Mouse (Mus musculus): ENCODE measurements around the gene Tfec.

DNA sequence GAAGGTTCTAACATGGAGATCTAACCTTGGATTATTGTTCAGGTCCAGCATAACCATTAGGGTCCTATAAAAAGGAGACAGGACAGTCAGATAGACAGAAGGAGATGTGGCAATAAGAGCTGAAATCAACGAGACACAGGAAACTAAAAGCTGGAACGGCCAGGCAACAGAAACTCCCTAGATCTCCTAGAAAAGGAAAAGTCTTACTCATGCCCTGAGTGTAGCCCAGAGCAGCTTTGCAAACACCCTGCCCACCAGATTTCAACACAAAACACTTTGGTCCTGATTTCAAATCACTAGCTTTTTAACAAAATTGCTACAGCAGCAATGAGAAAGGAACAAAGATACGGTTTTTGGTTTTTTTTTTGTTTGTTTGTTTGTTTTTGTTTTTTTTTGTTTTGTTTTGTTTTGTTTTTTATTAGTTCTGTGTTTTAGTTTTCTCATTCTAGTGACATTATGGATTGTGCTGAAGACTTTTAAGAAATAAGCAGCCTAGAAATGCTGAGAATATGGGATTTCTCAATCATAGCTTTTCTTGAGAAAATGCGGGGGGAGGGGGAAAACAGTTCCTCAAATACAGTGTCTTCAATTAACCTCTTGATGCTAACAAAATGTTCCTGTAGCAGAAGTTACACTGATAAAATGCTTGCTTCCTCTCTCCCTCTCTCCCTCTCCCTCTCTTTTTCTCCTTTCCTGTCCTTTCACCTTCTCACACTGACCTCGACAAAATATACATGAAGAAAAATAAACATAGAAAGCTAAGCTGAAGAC, 14.5 kb downstream of the Tfec start:
- TF ChIP-seq CTCF (IDR thresholded peaks at IDR 0.05; ENCODE audit: control insufficient read depth, insufficient read depth, insufficient replicate concordance, low read depth, low read length), result no peak
- TF ChIP-seq POLR2A (IDR thresholded peaks at IDR 0.05; ENCODE audit: control insufficient read depth, low read depth, low read length), result no peak
